Mouse (Mus musculus): Measurements from ENCODE around the gene Ccdc30.
A peak's percentile ranks its signal among the peaks of the same experiment; 100 is the strongest.

Gene Ccdc30

GRCm38 (mm10) chr4:119417270-119417669, 1.9 kb upstream of the Ccdc30 start:
- DNase-seq (ENCODE audit: low spot score), result no peak

DNA sequence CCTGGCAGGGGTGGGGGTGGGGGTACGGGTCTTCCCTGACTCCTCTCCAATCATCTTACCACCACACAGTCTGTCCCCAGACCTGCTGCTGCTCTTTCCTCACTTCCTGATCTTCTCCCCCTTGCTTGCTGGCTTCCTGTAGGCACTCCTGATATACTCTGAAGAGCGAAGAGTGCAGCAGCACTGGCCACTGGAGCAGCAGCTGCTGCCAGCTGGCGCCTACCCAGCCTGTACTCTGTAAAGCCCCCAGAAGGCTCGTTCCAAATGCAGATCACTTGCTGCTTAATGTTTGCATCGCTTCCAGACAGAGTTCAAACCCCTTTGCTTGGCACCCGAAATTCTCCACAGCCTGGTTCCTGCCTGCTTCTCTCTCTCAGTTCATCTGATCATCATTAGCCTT, 2.5 kb downstream of the Ccdc30 start:
- no peak for DNase-seq (ENCODE audit: low spot score)

DNA sequence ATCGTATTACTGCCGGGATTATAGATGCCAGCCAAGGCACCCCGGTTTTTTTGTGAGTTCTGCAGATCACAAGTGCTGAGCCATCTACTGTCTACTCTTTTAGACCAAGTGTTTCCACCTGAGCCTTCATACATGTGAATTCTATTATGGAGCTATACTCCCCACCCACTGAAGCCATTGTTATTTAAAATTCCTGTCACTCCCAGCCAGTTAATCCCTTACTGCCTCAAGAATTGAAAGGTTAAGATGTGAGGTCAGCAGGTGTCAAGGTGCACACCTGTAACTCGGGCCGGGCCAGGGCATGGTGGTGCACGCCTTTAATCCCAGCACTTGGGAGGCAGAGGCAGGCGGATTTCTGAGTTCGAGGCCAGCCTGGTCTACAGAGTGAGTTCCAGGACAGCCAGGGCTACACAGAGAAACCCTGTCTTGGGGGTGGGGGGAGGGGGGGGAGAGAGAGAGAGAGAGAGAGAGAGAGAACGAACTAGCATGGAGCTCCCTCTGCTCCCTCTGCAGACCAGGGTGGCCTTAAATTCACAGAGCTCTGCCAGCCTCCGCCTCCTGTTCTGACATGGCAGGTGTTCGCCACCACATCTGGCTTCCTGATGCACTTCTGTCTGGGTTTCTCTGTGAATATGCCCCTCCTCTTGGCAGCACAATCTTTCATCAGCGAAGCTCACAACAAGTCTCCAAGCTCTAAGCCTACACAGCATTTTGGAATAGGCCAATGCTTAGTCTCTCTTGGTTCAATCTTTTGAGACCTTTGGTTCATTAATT, 3.3 kb downstream of the Ccdc30 start:
- no peak for DNase-seq (ENCODE audit: low spot score)

GRCm38 (mm10) chr4:119403431-119403830, 11.9 kb downstream of the Ccdc30 start:
- no peak for DNase-seq (ENCODE audit: low spot score)

GRCm38 (mm10) chr4:119400896-119401295, 14.4 kb downstream of the Ccdc30 start:
- DNase-seq (ENCODE audit: low spot score), result no peak

- no peak for DNase-seq (ENCODE audit: low spot score)
Observed at GRCm38 (mm10) chr4:119398751-119399150, 16.6 kb downstream of the Ccdc30 start.

GRCm38 (mm10) chr4:119390369-119390768, 25.0 kb downstream of the Ccdc30 start:
- DNase-seq (ENCODE audit: low spot score), result no peak

DNA sequence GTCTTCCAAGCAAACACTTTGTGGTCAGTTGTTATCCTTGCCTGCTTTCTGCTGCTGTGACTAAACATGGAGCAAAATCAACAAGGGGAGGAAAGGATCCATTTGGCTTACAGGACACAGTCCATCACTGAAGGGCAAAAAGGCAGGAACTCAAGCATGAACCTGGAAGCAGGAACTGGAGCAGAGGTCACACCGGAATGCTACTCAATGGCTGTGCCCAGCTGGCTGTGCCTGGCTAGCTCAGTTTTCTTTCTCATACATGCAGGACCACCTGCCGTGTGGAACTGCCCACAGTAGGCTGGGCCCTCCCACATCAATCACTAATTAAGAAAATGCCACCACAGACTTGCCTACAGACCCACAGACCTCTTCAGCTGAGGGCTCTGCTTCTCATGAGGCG, 26.1 kb downstream of the Ccdc30 start:
- DNase-seq (ENCODE audit: low spot score), result no peak

- DNase-seq (ENCODE audit: low spot score), result no peak
Observed at GRCm38 (mm10) chr4:119381471-119382190, 33.7 kb downstream of the Ccdc30 start.

DNA sequence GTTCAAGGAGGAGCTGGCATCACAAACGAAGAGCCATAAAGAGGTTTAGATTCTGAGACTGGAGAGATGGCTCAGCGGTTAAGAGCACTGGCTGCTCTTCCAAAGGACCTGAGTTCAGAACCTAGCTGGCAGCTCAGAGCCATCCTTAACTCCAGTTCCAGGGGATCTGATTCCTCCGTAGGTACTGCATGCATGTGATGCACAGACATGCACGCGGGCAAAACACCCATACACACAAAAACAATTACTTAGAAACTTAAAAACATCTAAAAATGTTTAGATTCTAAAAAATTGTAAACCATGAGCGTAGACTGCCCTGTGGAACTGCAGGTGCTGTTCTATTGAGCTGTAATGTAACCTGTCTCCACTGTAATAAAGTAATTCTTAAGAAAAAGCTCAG, 45.9 kb downstream of the Ccdc30 start:
- no peak for DNase-seq (ENCODE audit: low spot score)

DNA sequence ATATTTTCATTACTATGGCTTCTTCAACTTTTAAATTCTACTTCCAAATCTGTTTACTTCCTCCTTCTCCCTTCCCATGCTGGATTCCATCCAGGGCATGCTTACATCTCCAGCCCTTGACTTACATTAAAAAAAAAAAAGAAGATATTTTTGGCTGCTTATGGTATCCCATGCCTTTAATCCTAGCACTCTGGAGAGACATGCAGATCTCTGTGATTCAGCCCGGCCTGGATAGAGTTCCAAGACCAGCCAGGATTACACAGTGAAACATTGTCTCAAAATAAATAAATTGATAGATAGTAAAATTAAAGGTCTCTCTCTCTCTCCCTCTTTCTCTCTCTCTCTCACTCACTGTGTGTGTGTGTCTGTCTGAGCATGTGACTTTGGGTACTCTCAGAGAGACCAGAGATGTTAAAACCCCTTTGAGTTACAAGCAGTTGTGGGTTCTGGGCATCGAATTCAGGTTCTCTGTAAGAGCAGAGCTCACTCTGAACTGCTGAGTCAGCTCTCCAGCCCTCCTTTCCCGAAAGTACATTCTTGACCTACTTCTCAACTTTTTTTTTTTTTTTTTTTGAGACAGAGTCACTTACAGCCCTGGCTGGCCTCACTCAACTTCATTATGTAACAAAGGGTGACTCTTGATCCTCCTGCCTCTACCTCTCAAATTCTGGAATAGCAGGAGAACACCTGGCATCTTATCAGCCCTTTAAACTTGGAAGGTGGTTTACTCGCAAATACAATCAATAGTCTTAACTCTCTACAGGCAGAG, 48.4 kb downstream of the Ccdc30 start:
- DNase-seq (ENCODE audit: low spot score), result no peak

DNA sequence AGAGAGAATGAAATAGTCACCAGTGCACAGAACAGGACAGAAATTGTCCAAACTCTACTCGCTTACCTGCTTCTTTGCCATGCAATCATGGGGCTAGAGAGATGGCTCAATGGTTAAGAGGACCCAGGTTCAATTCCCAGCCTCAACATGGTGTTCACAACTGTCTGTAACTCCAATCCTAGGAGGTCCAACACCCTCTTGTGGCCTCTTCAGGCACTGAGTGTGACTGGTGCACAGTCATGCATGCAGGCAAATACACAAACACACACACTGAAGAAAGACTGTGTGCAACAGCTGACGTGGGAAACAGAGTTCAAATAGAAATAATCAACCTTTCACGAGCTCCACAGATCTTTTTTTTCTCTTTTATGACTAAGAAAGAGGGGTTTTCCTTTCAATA, 53.1 kb downstream of the Ccdc30 start:
- no peak for DNase-seq (ENCODE audit: low spot score)

DNA sequence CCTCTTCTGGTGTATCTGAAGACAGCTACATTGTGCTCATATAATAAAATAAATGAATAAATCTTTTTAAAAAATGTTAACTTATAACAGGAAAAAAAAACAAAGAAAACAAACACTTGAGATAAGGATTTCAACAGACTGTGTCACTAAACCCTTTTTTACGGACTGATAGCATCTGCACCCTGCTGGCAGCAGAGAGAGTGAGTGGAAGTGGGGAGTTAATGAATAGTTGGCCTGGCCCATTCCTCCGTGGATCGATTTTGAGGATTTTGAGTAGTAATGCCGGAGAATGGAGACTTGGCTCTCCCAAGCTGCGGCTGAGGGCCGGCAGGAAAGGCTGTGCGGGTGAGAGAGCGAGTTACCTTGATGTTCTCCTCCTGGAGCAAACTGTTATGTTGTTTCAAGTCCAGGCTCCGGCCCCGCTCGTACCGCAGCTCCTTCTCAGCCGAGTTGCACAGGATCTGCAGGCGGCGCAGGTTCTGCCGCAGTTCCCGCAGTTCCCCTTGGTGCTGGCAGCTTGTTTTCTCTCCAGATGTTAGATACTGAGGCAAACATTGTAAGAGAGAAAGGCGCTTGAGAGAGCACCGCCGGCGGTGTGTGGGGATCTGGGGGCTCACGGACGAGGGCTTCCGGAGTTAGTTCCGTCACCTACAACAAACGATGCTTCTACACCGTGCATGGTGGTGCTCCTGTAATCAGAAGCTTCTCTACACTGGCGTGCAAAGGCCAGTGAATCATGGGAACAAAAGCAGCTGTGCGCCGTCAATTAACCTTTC, 55.9 kb downstream of the Ccdc30 start:
- no peak for DNase-seq (ENCODE audit: low spot score)

GRCm38 (mm10) chr4:119345508-119345907, 69.8 kb downstream of the Ccdc30 start:
- DNase-seq (ENCODE audit: low spot score), result no peak

GRCm38 (mm10) chr4:119338861-119339361, 76.4 kb downstream of the Ccdc30 start:
- DNase-seq (ENCODE audit: low spot score), result peak; percentile 7

DNA sequence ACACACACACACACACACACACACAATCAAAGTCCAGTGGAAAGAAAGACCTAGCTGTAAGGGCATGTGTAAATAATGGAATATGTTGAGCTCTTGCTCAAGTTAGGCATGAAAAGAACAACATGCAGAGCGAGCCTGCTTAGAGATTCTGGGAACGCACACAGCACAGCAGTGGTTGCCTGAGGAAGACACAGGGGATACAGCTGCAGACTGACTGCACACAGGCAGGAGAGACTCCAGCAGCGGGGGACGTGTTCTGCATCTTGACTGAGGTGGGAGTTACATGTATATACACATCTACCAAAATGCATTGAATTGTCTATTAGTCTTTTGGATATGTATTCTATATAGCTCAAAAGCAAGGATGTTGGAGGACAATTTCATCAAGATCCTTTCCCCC, 76.9 kb downstream of the Ccdc30 start:
- no peak for DNase-seq (ENCODE audit: low spot score)

- DNase-seq (ENCODE audit: low spot score), result no peak
Observed at GRCm38 (mm10) chr4:119333487-119333886, 81.8 kb downstream of the Ccdc30 start.

GRCm38 (mm10) chr4:119320896-119321550, 94.3 kb downstream of the Ccdc30 start:
- DNase-seq (ENCODE audit: low spot score), result no peak

DNA sequence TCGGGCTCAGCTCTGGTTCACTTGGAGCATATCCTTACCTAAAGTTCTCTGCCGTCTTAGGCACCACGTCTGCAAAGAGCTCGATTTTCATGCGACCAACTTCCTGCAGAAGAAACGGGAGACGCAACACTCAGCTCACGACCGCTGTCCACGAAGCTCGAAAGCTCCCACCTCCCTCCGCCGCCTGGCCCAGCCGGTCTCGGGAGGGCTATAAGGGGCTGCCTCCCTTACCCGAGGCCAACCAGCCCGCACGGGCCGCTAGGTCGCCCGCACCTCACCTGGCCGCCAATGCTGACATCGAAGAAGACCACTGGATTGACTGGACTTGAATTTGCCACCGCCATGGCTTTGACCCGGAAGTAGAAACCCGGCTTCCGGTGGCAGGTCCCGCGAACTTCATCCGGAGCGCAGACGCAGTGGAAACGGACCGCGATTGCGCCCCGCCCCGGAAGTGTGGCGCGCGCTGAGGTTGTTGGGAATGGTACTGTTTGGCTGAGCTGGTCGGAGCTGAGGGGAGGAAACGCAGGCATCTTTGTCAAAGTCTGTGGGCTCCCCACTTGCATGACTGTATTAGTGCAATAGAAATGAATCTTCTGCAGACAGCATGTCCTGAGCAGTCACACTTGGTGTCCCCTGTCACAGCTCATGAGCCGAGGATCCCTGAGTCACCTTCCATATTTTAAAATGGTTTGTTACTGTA, 95.0 kb downstream of the Ccdc30 start, which contains the start of gene Ppih:
TSS of gene Ppih (minus strand) at position 416 of the 700 bp plus-strand sequence.
- DNase-seq (ENCODE audit: low spot score), result peak; percentile 89

GRCm38 (mm10) chr4:119313756-119314155, 101.6 kb downstream of the Ccdc30 start:
- no peak for DNase-seq (ENCODE audit: low spot score)

- DNase-seq (ENCODE audit: low spot score), result no peak
Observed at GRCm38 (mm10) chr4:119305418-119305817, 109.9 kb downstream of the Ccdc30 start.

Data from ovary, postnatal 10 days (tissue).